Mouse (Mus musculus) embryonic stem cell, embryonic (primary cell): ENCODE measurements around the gene Hspa1l.

Source experiments
- CTCF ChIA-PET, 4 experiments: fragments of 300-600 bp in 2 of 4; fragments of 350-600 bp in 2 of 4; sonication (Branson Sonifier 250); formaldehyde crosslinking; loops; one replicate each; lab custom pipeline; 2022; ENCODE audit warnings: inconsistent platforms in 2 of 4; lab: Charles Lee
- POLR2A ChIA-PET, 4 experiments: fragments of 300-600 bp in 2 of 4; fragments of 350-600 bp in 2 of 4; sonication (Branson Sonifier 250); formaldehyde crosslinking; loops; one replicate each; lab custom pipeline; 2022; ENCODE audit warnings: antibody characterized with exemption in 4 of 4, inconsistent platforms in 1 of 4; lab: Charles Lee

Gene Hspa1l

DNA sequence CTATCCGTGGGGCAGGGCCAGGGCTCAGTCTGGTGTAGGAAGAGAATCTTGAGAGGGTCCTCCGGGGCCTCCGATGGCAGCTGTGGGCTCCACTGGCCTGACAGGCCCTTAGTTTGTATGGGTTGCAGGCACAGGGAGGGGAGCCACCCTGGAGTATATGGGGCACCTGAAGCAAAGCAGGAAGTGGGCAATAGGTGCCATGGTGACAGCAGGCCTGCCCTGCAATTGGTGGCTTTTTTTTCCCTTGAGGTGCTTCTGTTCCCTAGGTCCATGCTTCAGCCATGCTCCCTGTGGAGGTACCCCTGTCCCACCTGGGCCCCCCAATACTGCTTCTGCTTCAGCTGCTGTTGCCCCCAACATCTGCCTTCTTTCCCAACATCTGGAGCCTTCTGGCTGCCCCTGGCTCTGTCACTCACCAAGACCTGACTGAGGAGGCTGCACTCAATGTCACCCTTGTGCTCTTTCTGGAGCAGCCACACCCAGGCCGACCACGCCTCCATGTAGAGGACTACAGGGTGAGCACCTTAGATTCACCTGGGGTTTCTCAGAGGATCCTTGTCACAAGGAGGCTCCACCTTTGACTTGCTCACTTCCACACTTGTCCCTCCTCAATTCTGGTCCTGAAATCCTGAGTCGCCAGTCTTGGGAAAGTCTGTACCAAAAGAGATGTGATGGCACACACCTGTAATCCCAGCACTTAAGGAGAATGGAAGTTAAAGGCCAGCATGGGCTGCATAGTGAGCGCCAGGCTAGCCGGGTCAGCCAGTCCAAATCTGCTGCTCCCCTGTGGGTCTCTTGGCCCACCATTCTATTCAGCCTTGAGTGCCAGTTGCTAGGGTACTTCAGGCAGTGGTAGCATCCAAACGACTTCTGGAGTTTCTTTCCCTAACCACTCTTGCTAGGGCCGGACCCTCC, 44.5 kb downstream of the Hspa1l start:
- POLR2A ChIA-PET, result interaction anchor here in 2 of 4 experiments (0.6 to 2.6 kb wide), 9 partner anchors 9 to 130 kb away, joined by 3 to 6 read pairs (median 3); partner anchors contain the start of genes Ddah2 (in 1 of the 2), Ly6g6e (in 1 of the 2) and Sapcd1 (in 1 of the 2)
- CTCF ChIA-PET, result interaction anchor here in 1 of 4 experiments (0.5 to 1.1 kb wide), 2 partner anchors 8 to 15 kb away, joined by 3 read pairs; no protein-coding TSS in a partner anchor

DNA sequence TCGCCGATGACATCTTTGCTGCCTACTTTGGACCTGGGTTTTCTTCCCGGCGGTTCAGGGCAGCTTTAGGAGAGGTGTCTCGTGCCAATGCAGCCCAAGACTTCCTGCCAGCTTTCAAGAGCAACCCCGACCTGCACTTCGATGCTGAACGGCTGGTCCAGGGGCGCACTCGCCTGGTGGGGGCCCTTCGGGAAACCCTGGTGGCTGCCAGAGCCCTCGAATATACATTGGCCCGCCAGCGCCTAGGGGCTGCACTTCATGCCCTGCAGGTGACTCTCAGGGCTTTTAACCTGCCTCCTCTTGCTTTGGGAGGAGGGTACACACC, 45.2 kb downstream of the Hspa1l start:
- ChIA-PET CTCF (interaction anchor here in 1 of 4 experiments (0.8 kb wide), 1 partner anchor 12 kb away, joined by 3 read pairs; no protein-coding TSS in a partner anchor), POLR2A (interaction anchor here in 2 of 4 experiments (0.7 to 2.6 kb wide), 11 partner anchors 9 to 130 kb away, joined by 3 to 6 read pairs (median 4); partner anchors contain the start of genes Ddah2 (in 1 of the 2), Ly6g6e (in 1 of the 2) and Sapcd1 (in 1 of the 2))

DNA sequence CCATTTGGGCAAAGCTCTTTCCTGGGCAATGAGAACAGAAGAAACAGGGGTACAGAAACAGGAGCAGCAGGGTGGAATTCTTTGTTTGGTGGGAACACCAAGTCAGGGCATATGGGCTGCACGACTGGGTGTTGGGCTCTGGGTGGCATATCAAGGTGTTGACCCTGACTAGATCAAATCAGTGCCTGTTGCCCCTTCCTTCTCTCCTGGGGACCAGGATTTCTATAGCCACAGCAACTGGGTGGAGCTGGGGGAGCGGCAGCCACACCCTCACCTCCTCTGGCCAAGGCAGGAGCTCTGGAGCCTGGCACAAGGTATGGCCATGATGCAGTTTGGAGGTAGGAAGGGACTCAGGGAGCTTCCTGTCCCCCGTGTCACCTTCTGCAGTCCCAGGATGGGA, 45.7 kb downstream of the Hspa1l start:
- ChIA-PET POLR2A (interaction anchor here in 3 of 4 experiments (0.6 to 2.6 kb wide), 14 partner anchors 10 to 226 kb away, joined by 3 to 6 read pairs (median 3); partner anchors contain the start of genes Ddah2 (in 1 of the 3), Ly6g6e (in 1 of the 3) and Sapcd1 (in 1 of the 3)), CTCF (interaction anchor here in 1 of 4 experiments (0.7 to 0.8 kb wide), 2 partner anchors 12 to 66 kb away, joined by 3 read pairs; no protein-coding TSS in a partner anchor)

- CTCF ChIA-PET, result interaction anchor here in 2 of 4 experiments (0.5 to 2.5 kb wide), 4 partner anchors 10 to 93 kb away, joined by 3 to 27 read pairs (median 6); partner anchors contain the start of gene Abhd16a (in 1 of the 2)
Observed at GRCm38 (mm10) chr17:35019894-35020293, 47.4 kb downstream of the Hspa1l start.

DNA sequence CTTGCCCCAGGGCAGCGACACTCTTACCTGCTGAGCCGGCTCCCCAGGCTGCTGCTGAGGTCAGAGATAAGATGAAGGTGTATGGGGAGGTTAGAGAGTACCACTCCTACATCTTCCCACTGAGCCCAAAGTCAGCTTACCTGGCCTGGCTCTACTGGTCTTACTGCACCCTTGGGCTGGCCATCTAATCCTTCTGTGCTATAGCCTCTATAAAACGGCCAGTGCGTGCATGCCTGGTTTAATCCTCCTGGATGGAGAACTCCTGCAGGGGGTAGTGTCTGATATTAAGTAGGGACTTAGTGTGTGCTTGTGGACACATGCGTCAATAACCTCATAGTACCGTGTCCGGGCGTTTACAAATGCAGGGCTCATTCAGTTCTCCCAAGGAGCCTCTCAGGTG, 48.0 kb downstream of the Hspa1l start:
- POLR2A ChIA-PET, result interaction anchor here in 3 of 4 experiments (0.9 to 2.8 kb wide), 25 partner anchors 10 to 222 kb away, joined by 3 to 15 read pairs (median 4); partner anchors contain the start of genes Ddah2 (in 2 of the 3), Ddx39b (in 2 of the 3), Gpank1 (in 2 of the 3) and Csnk2b (in 1 of the 3)
- CTCF ChIA-PET, result interaction anchor here (0.5 to 2.7 kb wide), 38 partner anchors 9 to 449 kb away, joined by 3 to 27 read pairs (median 5); partner anchors contain the start of genes Abhd16a (in 2 of the 4), Csnk2b (in 2 of the 4), Gpank1 (in 2 of the 4) and Msh5 (in 2 of the 4)

More at GRCm38 (mm10) chr17:35019894-35020293, 47.4 kb downstream of the Hspa1l start:
- POLR2A ChIA-PET, result interaction anchor here in 3 of 4 experiments (1.2 to 2.8 kb wide), 5 partner anchors 8 to 127 kb away, joined by 4 to 13 read pairs (median 7); partner anchors contain the start of genes Ddah2 (in 1 of the 3), Msh5 (in 1 of the 3), Sapcd1 (in 1 of the 3) and Vars (in 1 of the 3)

GRCm38 (mm10) chr17:35021163-35021808, 48.8 kb downstream of the Hspa1l start:
- CTCF ChIA-PET, result interaction anchor here (0.5 to 2.7 kb wide), 68 partner anchors 8 to 450 kb away, joined by 3 to 27 read pairs (median 4); partner anchors contain the start of genes Csnk2b (in 3 of the 4), Gpank1 (in 3 of the 4), Msh5 (in 3 of the 4) and Abhd16a (in 2 of the 4)
- POLR2A ChIA-PET, result interaction anchor here (0.6 to 2.8 kb wide), 41 partner anchors 9 to 221 kb away, joined by 3 to 15 read pairs (median 4); partner anchors contain the start of genes Gpank1 (in 3 of the 4), Msh5 (in 3 of the 4), Csnk2b (in 2 of the 4) and D17H6S53E (in 2 of the 4)

GRCm38 (mm10) chr17:35021842-35022477, 49.5 kb downstream of the Hspa1l start:
- CTCF ChIA-PET, result interaction anchor here (0.5 to 2.7 kb wide), 62 partner anchors 8 to 511 kb away, joined by 3 to 27 read pairs (median 4); partner anchors contain the start of genes Csnk2b (in 3 of the 4), Gpank1 (in 3 of the 4), Msh5 (in 3 of the 4) and Abhd16a (in 2 of the 4)
- POLR2A ChIA-PET, result interaction anchor here (0.6 to 2.8 kb wide), 51 partner anchors 8 to 220 kb away, joined by 3 to 15 read pairs (median 4); partner anchors contain the start of genes Gpank1 (in 3 of the 4), Msh5 (in 3 of the 4), Csnk2b (in 2 of the 4) and D17H6S53E (in 2 of the 4)

GRCm38 (mm10) chr17:35022541-35023060, 50.1 kb downstream of the Hspa1l start:
- CTCF ChIA-PET, result interaction anchor here (0.6 to 2.7 kb wide), 18 partner anchors 8 to 478 kb away, joined by 3 to 27 read pairs (median 5); partner anchors contain the start of genes Abhd16a (in 1 of the 4), Clic1 (in 1 of the 4), Csnk2b (in 1 of the 4) and Ddah2 (in 1 of the 4)
- POLR2A ChIA-PET, result interaction anchor here in 3 of 4 experiments (0.6 to 2.8 kb wide), 27 partner anchors 8 to 146 kb away, joined by 3 to 15 read pairs (median 3); partner anchors contain the start of genes Csnk2b (in 2 of the 3), D17H6S53E (in 2 of the 3), Ddah2 (in 2 of the 3) and Gpank1 (in 2 of the 3)

DNA sequence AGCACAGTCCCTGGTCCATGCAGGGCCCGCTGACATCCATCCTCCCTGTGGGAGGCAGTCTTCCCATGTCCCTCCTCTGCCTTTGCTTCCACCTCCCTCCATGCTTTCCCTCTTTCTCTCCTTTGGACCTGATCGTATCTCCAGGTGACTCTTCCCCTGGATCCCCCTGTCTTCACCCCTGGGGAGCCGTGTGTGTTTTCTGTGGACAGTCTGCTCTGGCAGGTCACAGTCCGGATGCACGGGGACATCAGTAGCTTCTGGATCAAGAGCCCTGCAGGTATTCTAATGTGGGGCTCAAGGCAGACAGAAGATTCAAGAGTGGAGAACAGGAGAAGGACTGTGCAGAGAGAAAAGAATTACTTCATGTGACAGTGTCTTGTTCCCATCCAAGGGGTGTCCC, 50.7 kb downstream of the Hspa1l start:
- POLR2A ChIA-PET, result interaction anchor here in 2 of 4 experiments (1.0 to 2.5 kb wide), 7 partner anchors 14 to 140 kb away, joined by 3 to 10 read pairs (median 4); partner anchors contain the start of genes Csnk2b (in 1 of the 2), Gpank1 (in 1 of the 2) and Ly6g6e (in 1 of the 2)

DNA sequence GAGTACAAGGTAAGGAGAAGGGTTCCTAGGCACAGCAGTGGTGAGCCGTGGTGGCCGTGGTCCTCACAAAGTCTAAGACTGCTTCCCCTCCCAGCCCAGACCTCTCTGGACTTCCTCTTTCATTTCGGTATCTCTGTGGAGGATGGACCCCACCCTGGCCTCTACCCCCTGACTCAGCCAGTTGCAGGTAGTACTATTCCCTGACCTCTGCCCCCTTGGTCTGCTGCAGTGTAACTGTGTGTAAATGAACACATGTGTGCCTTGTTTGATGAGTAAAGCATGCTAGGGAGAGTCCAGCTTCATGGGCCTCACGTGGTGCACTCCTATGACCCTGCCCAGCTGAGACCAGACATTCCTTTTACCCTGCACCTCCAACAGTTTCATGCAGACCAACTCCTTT, 51.3 kb downstream of the Hspa1l start:
- ChIA-PET CTCF (interaction anchor here in 1 of 4 experiments (1.8 kb wide), 1 partner anchor 73 kb away, joined by 3 read pairs; no protein-coding TSS in a partner anchor), POLR2A (interaction anchor here in 3 of 4 experiments (0.5 to 1.7 kb wide), 8 partner anchors 9 to 139 kb away, joined by 3 to 7 read pairs (median 4); partner anchors contain the start of genes Ly6g6e (in 1 of the 3) and Msh5 (in 1 of the 3))

More for the DNA sequence above, 50.7 kb downstream of the Hspa1l start:
- CTCF ChIA-PET, result interaction anchor here in 2 of 4 experiments (1.4 to 2.7 kb wide), 3 partner anchors 10 to 74 kb away, joined by 3 to 12 read pairs (median 3); partner anchors contain the start of gene Abhd16a (in 1 of the 2)

DNA sequence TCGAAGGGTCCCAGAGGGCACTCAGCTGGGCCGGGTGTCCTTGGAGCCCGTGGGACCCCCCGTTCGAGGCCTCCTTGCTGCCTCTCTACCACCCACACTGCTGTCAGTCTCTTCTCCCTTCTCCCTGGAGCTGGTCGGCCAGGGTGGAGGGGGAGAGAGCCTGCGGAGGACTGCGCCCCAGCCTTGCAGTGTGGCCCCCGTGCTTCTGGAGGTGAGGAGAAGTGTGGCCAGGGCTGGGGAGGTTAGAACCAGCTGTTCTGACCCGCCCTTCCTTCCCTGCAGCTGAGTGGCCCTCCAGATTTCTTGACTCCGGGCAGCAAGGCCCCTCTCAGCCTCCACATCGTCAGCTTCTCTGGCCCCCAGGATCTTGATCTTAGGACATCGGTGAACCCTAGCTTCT, 51.8 kb downstream of the Hspa1l start:
- ChIA-PET CTCF (interaction anchor here in 1 of 4 experiments (1.8 kb wide), 1 partner anchor 73 kb away, joined by 3 read pairs; no protein-coding TSS in a partner anchor), POLR2A (interaction anchor here in 3 of 4 experiments (0.5 to 1.7 kb wide), 7 partner anchors 10 to 139 kb away, joined by 3 to 7 read pairs (median 4); partner anchors contain the start of genes Ly6g6e (in 1 of the 3) and Msh5 (in 1 of the 3))

- POLR2A ChIA-PET, result interaction anchor here in 3 of 4 experiments (0.6 to 1.7 kb wide), 14 partner anchors 9 to 263 kb away, joined by 3 to 7 read pairs (median 3); partner anchors contain the start of genes Atp6v1g2 (in 1 of the 3), Cfb (in 1 of the 3), D17H6S53E (in 1 of the 3) and Ly6g6e (in 1 of the 3)
- CTCF ChIA-PET, result interaction anchor here (0.6 to 1.8 kb wide), 6 partner anchors 8 to 119 kb away, joined by 3 to 9 read pairs (median 6); no protein-coding TSS in a partner anchor
Observed at GRCm38 (mm10) chr17:35024691-35025488, 52.4 kb downstream of the Hspa1l start.

DNA sequence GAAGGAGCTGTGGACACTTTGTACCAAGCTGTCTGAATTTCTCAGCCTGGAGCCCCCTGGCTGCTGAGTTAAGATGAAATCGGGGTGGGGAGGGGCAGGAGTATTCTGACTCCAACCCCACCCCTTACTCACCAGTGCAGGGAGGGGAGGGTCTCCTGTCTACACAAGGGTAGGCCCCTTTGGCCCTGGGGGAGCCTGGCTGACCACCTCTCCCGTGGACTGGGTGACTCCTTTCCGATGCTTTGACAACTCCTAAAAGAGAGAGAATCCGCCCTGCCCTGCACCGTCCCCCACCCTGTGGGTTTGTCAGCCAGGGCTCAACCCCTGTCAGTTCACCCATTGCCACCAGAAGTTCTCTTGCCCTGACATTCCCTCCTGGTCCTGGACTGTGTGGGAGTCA, 53.7 kb downstream of the Hspa1l start:
- CTCF ChIA-PET, result interaction anchor here in 2 of 4 experiments (0.6 to 0.7 kb wide), 3 partner anchors 48 to 149 kb away, joined by 3 to 6 read pairs (median 5); no protein-coding TSS in a partner anchor
- POLR2A ChIA-PET, result interaction anchor here (0.6 to 1.2 kb wide), 8 partner anchors 11 to 208 kb away, joined by 3 to 5 read pairs (median 3); partner anchors contain the start of genes Atp6v1g2 (in 1 of the 4) and Ddah2 (in 1 of the 4)
